Mouse (Mus musculus) heart, adult 8-10 months (tissue): Measurements from ENCODE around the gene Smad3. TPM values are rescaled to one million over a fixed set of nuclear protein-coding genes. Genes with fewer than 3 reads are reported as not detected.

Source experiments
- DNase-seq: peaks from one replicate; pipeline ENCODE4 v3.0.0; 2022; ENCODE audit warnings: low spot score
- total RNA-seq, 4 experiments: library from RNA; stranded (reverse); gene quantifications; 2 replicates each; pipeline ENCODE4 v1.2.4; 2022

Smad3 gene
- total RNA-seq, 4 experiments from 2014 or later: 10.1 to 14.1 (median 12.5) TPM

DNA sequence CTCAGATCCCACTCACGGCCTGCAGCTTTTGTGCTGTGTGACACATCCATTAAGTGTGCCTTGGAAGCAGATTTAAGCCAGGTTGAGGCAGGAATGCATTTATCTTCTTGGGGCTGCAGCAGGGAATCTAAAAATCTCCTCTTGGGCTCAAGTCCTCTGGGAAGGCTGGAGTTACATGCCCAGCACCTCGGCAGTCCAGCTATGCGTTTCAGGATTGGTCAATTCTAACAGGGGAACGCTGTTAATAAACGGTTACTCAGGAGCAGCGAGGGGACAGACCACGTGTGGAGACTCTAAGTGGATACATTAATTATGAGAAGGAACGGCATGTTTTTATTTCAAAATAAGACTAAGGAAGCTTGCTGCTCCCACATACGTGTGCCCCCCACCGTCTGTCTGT lies 14.7 kb upstream of the Smad3 start:
- DNase-seq: no peak

DNA sequence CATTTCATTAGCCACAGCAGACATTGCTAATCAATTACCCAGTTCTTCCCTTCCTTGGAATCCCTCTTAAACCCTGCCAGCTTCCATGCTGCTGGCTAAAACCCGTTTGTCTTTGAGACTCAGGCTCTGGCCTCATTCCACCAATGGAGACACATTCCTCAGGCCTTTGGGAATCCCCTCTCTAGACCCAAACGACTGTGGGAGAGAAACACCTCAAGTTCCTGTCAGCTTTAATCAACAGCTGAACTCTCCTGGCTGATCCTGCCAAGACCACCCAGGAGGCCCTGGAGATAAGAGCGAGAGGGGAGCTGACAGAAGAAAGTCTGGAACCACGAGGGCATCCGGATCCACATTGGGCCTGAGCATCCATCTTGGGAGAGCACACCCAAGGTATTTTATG lies 13.9 kb upstream of the Smad3 start:
- DNase-seq: no peak

DNA sequence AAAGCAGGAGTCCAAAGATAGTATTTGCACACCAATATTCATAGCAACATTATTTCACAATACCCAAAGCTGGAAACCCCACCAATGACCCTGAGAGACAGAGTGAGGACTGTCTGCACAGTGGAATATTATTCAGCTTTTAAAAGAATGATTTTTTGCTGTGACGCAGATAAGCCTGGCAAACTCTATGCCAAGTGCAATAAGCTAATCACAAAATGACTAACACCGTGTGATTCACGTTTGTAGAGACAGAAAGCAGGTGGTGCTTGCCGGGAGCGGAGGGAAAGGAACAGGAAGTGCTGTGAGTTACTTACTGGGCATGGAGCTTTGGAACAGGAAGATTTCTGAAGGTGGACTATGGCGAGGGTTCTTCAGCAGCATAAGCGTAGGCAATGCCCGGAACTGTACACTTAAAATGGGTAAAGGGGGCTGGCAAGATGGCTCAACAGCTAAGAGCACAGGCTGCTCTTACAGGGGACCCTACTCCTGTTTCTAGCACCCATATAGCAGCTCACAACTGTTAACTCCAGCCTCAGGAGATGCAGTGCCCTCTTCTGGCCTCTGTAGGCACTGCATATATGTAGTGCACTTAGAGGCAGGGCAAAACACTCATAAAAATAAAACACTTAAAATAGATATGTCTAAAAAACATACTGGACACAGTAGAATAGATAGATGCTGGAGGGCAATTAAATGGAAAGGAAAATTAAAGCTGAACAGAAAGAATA lies 3.7 kb upstream of the Smad3 start:
- DNase-seq: no peak

DNA sequence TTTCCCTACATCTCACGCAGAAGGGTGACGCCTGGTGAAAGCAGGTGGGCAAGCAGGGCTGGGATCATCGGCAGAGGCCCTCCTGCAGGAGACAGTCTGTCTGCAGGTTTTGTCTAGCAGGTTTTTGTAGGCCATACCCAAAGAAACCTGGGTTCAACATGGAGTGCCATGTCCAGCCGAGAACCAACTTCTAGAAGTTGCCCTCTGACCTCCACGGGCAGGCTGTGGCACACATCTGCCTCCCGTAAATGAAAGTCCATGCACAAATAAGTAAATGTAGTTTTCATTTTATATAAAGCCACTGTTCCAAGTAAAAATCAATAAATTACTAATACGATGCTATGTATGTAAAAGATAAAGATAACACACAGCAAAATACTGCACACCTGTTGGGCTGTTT lies 3.0 kb upstream of the Smad3 start:
- no peak for DNase-seq

DNA sequence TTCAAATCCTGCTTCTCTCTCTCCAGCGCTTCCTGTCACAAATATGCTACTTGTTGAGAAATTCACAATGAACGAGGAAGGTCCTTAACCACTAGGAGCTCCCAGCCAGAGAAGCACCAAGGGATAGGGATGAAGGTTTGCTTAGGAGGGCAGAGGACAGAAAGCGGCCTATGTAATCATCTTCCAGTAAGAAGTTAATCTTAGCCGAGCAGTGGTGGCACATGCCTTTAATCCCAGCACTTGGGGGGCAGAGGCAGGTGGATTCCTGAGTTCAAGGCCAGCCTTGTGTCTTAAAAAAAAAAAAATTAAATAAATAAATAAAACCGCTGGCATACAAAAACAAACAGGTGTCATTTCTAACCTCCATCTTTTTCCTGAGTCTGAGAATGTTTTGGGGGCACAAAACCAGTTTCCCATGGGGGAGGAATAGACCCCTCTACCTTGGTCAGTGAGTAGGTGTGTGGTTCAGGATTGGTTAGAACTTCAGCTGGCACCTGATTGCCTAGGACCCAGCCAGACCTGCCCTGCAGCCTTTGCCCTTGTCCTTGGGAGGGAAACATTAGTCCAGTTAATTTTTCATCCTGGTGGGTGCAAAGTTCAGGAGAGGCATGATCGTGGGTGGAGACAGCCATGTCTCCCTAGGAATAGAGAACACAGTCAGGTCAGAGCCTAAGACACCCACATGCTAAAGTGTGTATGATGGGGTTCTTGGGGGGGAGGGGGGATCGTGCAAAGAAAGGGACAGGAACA lies 2.4 kb upstream of the Smad3 start:
- DNase-seq: no peak

DNA sequence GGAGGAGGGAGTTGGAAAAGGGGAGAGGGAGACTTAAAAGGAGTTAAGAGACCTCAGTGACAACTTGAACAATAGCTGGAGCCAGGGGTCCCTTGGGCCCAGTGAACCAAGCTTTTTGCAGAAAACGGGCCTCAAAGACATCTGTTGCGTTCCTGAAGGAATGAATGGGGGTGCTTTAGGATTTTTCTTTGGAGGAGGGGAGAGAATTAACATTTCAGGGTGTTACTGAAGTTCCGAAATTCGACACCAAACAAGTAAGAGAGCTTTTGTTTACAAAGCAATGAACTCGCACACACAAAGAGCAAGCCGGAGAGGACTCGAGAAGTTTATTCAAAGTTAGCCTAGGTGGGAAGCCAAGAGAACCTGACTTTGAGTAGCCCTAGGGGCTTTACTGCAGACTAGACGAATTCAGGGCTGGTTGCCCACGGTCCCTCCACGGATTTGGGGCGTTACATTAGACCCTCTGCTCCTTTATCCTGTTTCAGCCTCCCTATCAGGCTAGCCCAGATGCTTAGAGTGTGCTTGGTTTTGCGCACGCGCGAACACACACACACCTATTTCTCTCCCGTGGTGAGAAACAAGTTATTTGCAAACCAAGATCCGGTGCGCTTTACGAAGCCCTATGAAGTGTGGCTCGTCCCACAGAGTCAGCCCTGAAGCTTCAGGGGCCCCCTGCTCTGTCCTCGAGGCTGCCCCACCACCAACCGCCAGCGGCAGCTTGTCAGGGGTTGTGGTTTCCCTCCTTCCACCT lies 1.0 kb upstream of the Smad3 start:
- no peak for DNase-seq

DNA sequence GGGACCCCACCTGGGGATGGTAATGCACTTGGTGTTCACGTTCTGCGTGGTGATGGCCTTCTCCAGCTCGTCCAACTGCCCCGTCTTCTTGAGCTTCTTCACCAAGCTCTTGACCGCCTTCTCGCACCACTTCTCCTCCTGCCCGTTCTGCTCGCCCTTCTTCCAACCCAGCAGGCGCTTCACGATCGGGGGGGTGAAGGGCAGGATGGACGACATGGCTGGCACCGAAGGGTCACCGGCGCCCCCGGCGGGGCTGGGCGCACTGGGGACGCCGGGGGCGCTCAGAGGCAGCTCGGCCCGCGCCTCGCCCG lies 377 bp downstream of the Smad3 start:
- DNase-seq: no peak

DNA sequence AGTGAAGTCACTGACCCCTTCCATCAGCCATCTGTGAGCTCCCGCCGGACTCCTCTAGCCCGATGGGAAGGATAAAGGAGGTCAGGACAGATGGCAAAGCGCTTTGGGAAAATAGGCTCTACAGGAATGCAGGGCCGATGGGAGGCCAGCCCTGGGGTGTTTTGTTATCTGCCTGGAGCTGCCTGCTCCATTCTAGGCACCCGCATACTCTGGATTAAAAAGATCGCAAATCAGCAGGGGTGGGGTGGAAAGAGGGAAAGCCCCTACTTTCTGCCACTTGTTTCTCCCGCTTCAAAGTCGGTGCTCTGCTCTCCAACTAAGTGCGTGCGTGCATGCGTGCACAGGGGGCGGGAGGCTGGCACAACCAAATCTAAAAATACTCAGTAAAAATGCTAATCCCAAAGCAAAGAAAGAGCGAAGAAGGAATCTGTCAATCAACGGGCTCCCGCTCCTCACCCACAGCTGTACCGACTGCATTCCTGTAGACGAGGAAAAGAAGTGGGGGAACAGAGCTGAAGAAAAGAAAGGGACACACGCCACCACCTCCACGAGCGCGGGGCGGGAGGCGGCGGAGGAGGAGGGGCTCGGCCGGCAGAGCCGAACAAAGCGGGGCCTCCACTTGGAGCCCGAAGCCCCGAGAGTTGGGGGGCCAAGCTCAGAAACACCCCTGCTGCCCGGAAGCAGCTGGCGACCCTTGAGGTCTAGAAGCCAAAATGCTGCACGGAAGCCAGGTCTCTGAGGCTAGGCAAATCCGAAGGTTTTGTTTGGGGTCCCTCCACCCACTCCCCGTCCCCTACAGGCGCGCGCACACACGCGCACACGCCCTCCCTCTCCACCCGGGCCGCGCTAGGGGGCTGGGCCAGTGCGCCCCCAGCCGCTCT lies 973 bp downstream of the Smad3 start:
- DNase-seq: no peak

DNA sequence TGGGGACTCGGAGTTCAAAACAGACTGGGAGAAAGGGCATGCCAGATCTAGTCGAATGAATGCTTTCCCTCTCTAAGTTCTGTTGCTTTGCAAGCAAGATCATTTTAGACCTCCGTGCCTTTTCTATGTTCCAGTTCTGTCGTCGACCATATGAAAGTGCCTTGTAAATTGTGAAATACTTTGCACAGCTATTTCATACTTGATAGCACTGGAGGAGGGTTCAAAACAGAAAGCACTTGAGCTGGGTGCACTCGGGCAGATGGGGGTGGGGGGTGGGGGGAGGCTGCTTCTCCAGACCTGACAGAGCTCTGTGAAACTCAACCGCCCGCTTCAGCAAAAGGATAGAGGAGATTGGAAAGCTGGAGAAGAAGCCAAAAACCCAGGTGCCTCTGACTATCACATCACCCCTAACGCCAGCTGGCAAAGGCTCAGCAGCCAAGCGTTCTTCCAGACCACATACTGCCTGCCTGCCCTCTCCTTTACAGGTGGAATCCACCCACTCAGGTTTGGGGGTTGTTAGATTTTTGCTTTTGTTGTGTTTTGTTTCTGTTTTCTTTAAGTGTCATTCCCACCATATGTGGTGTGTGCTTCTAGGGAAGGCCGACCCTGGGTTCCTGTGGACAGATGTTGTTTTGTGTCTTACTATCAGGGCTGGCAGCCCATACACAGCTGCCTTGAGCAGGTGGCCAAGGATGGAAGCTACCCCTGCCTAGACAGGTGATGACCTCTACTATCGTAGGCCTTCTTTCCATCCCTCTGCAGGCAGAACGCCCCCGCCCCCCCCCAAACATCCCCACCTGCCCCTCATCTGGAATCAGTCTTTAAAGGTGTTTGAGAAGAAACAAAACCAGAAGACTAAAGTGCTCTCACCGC lies 1.9 kb downstream of the Smad3 start:
- DNase-seq: no peak

DNA sequence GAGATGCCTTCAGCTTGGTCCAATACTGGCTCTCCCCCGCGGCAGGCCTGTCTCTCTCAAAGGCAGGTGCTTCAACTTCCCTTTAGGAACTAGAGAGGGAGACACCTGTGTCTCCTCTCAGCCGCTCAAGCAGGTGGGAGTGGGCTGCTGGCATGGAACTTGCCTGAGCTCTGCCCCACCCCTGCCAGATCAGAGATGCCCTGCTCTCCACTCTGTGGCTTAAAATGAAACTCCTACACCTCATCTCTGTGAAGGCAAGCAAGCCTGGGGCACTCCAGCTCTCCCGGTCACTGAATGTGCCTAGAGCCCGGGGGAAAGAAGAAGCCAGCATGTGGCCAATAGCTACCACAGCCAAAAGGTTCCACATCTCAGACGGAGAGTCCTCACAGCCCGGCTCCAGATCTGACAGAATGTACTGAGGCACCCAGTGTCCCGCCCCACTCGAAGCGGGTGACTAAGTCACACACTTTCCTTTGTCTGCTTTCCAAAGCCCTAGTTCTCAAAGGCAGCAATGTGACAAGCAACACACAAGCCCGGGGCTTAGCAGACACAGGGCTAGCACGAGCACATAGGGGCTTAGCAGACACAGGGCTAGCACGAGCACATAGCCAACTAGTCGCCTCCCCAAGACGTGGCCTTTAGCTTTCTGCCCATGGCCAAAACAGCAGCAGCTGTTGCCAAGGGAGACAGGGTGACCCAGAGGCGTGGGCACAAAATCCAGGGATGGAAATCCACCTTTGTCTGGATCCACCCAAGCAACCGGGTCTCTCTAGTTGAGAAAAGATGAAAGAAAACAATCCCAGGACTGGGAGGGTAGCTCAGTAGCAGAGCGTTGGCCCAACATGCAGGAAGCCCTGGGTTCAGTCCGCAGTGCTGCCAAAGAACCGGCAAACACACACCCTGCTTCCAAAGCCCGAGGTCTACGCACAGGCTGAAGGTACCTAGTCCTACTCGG lies 3.0 kb downstream of the Smad3 start:
- DNase-seq: peak; percentile 65

DNA sequence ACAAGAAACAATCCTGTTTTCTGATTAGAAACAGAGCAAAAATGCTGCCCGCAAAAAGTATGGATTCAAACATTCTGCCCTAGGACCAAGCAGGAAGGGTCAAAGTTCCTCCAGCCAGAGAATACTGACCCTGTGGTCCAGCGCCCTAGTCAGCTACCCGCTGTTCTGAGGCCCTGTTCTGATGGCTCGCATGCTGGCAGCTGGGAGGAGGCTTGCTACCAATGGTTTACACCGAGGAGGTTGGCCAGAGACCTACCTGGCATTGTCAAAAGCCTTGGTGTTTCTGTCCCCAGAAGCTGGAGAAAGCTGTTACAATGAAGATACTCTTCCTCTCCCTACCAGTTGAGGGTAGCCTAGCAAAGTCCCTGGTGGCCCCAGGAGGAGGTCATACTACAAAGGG lies 3.8 kb downstream of the Smad3 start:
- no peak for DNase-seq

DNA sequence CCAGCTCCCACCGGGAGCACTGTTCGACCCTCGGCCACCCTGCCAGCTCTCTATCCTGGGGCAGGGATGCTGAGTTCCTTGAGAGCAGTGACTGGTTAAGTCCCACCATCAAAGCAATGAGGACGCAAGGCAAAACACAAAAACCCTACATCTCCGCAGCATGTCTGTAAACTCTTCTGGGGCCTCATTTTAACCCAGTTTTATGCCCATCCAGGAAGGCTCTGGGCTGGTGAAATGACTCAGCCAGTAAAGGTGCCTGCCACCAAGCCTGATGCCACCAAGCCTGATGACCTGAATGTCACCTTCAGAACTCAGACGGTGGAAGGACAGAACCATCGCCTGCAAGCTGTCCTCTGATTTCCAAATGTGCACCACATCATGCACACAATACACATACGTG lies 4.4 kb downstream of the Smad3 start:
- DNase-seq: no peak

DNA sequence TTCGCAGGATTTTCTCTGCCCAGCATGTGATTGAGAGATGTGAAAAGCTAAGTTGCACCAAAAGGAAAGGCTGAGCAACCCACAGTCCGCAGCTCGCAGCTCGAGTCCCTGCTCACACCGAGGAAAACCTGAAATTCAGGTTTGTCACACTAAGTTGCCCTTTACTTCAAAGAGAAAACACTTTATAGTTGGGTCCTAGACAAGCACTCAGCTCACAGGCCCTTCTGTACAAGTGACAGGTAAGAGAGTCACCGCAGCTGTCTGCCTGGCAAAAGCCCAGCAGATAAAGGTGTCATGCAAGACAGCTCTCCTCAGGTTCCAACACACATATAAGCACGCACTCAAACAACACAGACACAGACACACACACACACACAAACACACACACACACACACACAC lies 5.2 kb downstream of the Smad3 start:
- DNase-seq: no peak

DNA sequence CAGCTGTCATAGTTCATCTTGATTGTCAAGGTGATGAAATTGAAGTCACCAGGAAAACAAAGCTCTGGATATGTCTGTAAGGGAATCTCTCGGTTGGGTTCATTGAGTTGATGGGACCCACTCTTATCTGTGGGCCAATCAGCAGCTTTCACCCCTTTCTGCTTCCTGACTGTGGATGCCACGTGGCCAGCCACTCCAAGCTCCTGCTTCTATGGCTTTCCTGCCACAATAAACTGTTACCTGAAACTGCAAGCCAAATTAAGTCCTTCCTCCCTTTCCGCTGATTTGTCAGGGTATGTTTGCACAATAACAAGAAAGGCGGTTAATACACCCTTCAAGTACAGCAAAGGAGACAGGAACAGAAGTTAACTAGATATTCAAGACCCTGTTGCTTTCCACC lies 6.5 kb downstream of the Smad3 start:
- no peak for DNase-seq

DNA sequence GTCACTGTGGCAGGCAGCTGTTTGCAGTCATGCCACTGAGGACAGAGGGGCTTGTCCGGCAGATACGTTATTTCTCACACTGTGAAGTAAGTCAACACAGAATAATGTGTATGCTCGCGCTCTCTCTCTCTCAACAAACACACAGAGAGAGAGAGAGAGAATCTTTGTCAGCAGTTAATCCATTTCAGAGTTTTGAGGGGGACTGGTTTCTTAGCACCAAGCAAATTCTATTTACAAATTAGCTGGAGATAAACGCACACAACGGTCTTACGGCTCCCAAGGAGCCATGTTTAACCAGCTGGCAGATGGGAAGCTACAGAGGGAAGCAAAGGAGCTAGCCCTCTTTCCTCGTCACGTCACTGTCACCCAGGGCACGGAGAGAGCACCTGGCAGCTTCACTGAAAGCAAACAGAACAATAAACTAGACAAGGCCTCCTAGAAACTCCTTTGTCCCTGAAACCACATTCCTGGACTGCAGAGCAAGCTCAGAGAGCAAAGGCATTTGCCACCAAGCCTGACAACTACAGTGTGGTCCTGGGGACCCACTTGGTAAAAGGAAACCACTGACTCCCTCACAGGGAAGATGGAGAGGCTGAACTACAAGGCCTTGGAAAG lies 7.3 kb downstream of the Smad3 start:
- DNase-seq: no peak

DNA sequence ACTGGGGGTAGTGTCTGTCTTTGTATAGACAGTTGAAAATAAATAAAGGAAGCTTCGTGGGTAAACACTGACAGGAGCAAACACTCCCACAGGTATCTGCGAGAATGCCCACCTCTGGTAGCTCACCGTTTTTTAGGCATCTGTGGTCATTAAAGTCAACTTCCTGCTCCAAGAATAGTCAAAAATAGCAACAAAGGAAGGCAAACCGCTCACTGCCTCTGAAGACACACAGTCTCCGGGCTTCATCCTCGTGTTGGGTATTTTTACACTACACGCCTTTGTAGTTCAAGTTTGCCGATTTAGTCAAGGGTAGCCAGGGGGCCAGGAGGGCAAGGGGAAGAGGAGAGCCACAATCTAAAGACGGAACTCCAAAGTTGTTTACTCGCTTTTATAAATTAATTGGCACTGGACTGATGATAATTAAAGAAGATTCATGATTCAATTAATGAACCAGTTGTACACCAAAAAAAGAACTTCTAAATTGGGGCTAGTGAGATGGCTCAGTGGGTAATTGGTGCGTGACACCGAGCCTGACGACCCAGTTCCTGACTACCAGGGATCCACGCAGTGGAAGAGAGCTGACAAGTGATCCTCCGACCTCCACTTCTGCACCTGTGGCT lies 8.4 kb downstream of the Smad3 start:
- no peak for DNase-seq

DNA sequence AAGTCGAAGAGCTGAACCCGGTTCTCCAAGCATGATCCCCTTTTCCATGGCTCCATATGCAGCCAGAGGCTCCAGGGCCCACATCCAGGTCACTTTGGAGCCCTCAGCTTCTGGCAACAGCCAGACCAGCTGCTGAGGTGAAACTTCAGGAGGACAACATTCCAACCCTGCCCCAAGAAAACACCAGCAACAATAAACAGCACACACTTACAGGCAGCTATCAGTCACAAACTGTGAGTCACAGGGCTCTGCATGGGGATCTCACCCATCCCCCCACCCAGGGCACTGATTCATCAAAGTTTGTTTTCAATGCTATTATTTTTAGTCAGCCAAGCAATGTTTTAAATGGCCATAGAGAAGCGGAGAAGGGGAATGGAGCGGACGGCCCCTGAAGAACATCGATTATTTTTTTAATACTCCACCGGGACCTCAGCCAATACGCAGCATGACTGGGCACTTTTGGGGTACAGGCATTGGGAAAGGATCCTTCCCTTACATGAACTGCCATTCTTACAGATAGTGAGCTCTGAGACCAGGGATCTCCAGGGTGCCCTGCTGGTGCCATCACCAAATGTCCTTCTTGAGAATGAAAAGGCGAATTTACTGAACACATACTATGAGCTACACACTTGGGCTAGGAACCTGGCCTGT lies 10.0 kb downstream of the Smad3 start:
- DNase-seq: no peak

DNA sequence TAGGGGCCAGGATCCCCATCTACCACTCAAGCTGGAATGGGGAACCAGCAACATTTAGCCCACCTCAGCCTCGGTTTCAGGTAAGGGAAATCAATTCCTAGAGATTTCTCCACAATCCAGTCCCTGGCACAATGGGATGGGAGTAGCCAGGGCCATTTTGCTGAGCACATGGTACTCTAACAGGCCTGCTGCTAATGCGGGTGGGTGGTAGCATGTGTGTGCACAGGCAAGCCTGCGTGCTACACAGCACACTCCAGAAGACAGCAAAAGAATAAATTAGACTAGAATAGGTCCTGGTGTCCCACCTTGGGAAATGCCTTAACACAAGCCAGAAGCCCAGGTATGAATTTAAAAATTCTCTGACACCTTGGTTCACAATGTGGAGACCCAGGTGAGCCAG lies 10.8 kb downstream of the Smad3 start:
- DNase-seq: no peak
